Mouse (Mus musculus): ENCODE data around the gene Arhgap1.

The Arhgap1 gene

GRCm38 (mm10) chr2:91699225-91699624 is 49.6 kb downstream of the Arhgap1 start:
- no peak for DNase-seq

GRCm38 (mm10) chr2:91701366-91701765 is 51.7 kb downstream of the Arhgap1 start:
- DNase-seq: peak; percentile 52

- no peak for DNase-seq
These were observed 56.1 kb downstream of the Arhgap1 start for GRCm38 (mm10) chr2:91705736-91706135.

- no peak for DNase-seq
These were observed 56.8 kb downstream of the Arhgap1 start for GRCm38 (mm10) chr2:91706456-91706855.

- no peak for DNase-seq
These were observed 58.7 kb downstream of the Arhgap1 start for GRCm38 (mm10) chr2:91708361-91708760.

GRCm38 (mm10) chr2:91710272-91711234 is 60.9 kb downstream of the Arhgap1 start, which contains the start of the genes Atg13 and Harbi1:
Gene Atg13, minus strand, starts transcription at chr2:91710576.
Gene Harbi1, plus strand, starts transcription at chr2:91710852.
- peak; percentile 91 for DNase-seq

GRCm38 (mm10) chr2:91711256-91711925 is 61.7 kb downstream of the Arhgap1 start:
- no peak for DNase-seq

GRCm38 (mm10) chr2:91714921-91715320 is 65.3 kb downstream of the Arhgap1 start:
- no peak for DNase-seq

GRCm38 (mm10) chr2:91718276-91718675 is 68.6 kb downstream of the Arhgap1 start:
- no peak for DNase-seq
